9 mouse cellular contexts compared by ENCODE assay signal in the genomic region with DNA sequence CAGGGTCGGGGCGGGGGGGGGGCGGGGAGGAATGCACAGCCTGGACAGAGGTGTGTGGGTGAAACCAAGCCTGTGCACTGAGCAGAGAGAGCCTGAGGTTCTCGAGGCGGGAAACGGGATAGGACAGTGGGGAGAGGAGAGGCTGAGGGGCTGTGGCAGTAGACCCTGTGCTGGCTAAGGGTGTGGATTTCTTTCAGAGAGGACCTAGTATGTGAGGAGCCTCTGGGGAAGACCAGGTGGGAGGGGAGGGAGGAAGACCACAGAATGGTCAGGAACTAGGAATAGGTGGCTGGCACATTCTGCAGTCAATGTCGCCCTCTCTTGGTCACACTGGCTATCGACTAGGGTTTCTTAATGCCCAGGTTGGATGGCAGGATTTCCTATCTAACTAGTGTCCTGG. TPM values are rescaled to one million over a fixed set of nuclear protein-coding genes. Genes with fewer than 3 reads are reported as not detected.
DNase-seq lines count a peak whose midpoint lies in the region; ATAC-seq and TF ChIP-seq lines count a peak whose summit lies in the region.
"Had no signal": no experiment of that assay in that cellular context is flagged by ENCODE, and none has a peak within 500 bp of the region (broad histone marks: within the 10 kb centered on the region; RNA-seq: fewer than 3 reads in every experiment).

No protein-coding gene starts in this region.

- peaks cover 69% of the 10 kb centered on the region for H3K4me1 ChIP-seq in heart, embryonic 12.5 days (replicated peaks)
- H3K4me1 ChIP-seq in lung, adult 2 months (ENCODE audit: control insufficient read depth, insufficient read depth, low read length): peaks cover 5% of the 10 kb centered on the region; the same call in 1 of the 2 replicates

- H3K9me3 ChIP-seq in heart, embryonic 12.5 days (replicated peaks): no peaks in the 10 kb centered on the region

- DNase-seq in 416B (ENCODE audit: low read depth) (peak; percentile 48), NIH3T3 (ENCODE audit: low read depth) (peak; percentile 79)
- peak; percentile 79 for DNase-seq in embryo, embryonic 11 days
- peak; percentile 72 for DNase-seq in kidney, postnatal 14 days
- DNase-seq in lung, adult 2 months: peak; percentile 50
- peak; percentile 95 for DNase-seq in retina, embryonic 14.5 days (ENCODE audit: low spot score)

- no peak for ATAC-seq in heart, embryonic 12.5 days (ENCODE audit: insufficient number of reproducible peaks, low FRiP score)
- ATAC-seq in megakaryocyte, adult 5-6 weeks (ENCODE audit: poor library complexity, severe bottlenecking): no peak

- H3K36me3 ChIP-seq in heart, embryonic 12.5 days: no peaks in the 10 kb centered on the region

- H3K9ac ChIP-seq in heart, embryonic 12.5 days: peak overlapping the region; percentile 10; the same call in 1 of the 2 replicates

- no peak overlapping the region for H3K4me2 ChIP-seq in heart, embryonic 12.5 days

- H3K4me3 ChIP-seq in heart, embryonic 12.5 days: no peak overlapping the region
- H3K4me3 ChIP-seq in lung, adult 2 months (replicated peaks; ENCODE audit: extremely low read depth, low read depth, low read length): no peak overlapping the region
- H3K4me3 ChIP-seq: erythroblast, embryonic 14.5 days had no signal

- no peak for TF ChIP-seq POLR2A in lung, adult 2 months (IDR thresholded peaks at IDR 0.05; ENCODE audit: borderline replicate concordance, extremely low read depth, low read depth, low read length)

- H3K27me3 ChIP-seq in heart, embryonic 12.5 days (replicated peaks): peaks cover 27% of the 10 kb centered on the region

- H3K27ac ChIP-seq in heart, embryonic 12.5 days (ENCODE audit: poor library complexity, severe bottlenecking): no peak overlapping the region

- TF ChIP-seq CTCF in lung, adult 2 months (IDR thresholded peaks at IDR 0.05; ENCODE audit: insufficient read depth, low read length): peak; percentile 83

- 22% methylated on average over 8 of the region's 8 CpGs for WGBS in heart, embryonic 12.5 days
- 19% methylated on average over 8 of the region's 8 CpGs for WGBS in lung, adult 2 months

RNA-seq across cellular contexts. Expression of a gene that starts 15.4 kb away (rescaled TPM):
- polyA plus RNA-seq in heart, embryonic 12.5 days (2016; fragmentation: Nextera tagmentation; extraction: Ambion mirVana): 0.45 and 0.54 TPM in 2 replicates
- polyA plus RNA-seq in lung, adult 2 months (2012; rRNA removed): 11.4 and 11.9 TPM in 2 replicates
- total RNA-seq in megakaryocyte, adult 5-6 weeks (2015): not detected in 2 replicates
- not detected in 2 replicates for total RNA-seq in megakaryocyte, adult 5-6 weeks (2017)
- polyA plus RNA-seq: erythroblast, embryonic 14.5 days had no signal

RNA-seq across cellular contexts. Expression of a gene that starts 27.3 kb away (rescaled TPM):
- polyA plus RNA-seq in heart, embryonic 12.5 days (2016; fragmentation: Nextera tagmentation; extraction: Ambion mirVana): 0.63 and 0.67 TPM in 2 replicates
- polyA plus RNA-seq in lung, adult 2 months (2012; rRNA removed): 0.06 and 0.08 TPM in 2 replicates
- total RNA-seq in megakaryocyte, adult 5-6 weeks (2015): not detected in 2 replicates
- total RNA-seq in megakaryocyte, adult 5-6 weeks (2017): not detected in 2 replicates
- polyA plus RNA-seq: erythroblast, embryonic 14.5 days had no signal

RNA-seq across cellular contexts. Expression of a gene that starts 36.2 kb away (rescaled TPM):
- 13.5 and 16.3 TPM in 2 replicates for polyA plus RNA-seq in heart, embryonic 12.5 days (2016; fragmentation: Nextera tagmentation; extraction: Ambion mirVana)
- 1.9 and 3.2 TPM in 2 replicates for polyA plus RNA-seq in lung, adult 2 months (2012; rRNA removed)
- total RNA-seq in megakaryocyte, adult 5-6 weeks (2015): 0.05 TPM in 1 of 2 replicates, not detected in the other
- not detected in 2 replicates for total RNA-seq in megakaryocyte, adult 5-6 weeks (2017)
